In the genomic region with DNA sequence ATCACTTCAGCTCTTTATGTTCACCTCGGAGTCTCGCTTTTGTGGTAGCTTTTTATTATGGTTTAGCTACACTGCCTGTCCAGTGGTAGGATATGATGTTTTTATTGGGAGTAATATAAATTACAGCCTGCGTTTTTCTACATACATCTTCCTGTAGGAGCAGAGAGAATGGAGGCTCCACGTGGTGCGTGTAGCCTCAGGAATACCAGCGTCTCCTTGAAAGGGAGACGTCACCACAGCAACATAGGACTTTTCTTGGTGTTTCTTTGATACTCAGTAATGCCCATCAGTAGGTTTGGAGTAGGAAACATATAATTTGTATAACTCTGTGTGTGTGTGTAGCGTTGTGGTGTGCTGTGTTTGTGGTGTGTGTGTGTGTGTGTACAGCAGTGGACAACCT, we compare ENCODE assay signal across 24 mouse cellular contexts.
DNase-seq lines count a peak whose midpoint lies in the region; ATAC-seq and TF ChIP-seq lines count a peak whose summit lies in the region.
"Had no signal": no experiment of that assay in that cellular context is flagged by ENCODE, and none has a peak within 500 bp of the region (broad histone marks: within the 10 kb centered on the region; RNA-seq: fewer than 3 reads in every experiment).

No protein-coding gene starts in this region.

- no peak overlapping the region for H3K4me3 ChIP-seq in kidney, postnatal 0 days (replicated peaks; ENCODE audit: low read depth, low read length)
- H3K4me3 ChIP-seq: embryonic facial prominence, embryonic 10.5 days; embryonic facial prominence, embryonic 13.5 days; erythroblast, embryonic 14.5 days; forebrain, embryonic 12.5 days; forebrain, embryonic 15.5 days; heart, embryonic 13.5 days; hindbrain, embryonic 12.5 days; hindbrain, embryonic 15.5 days had no signal

- H3K27me3 ChIP-seq in kidney, postnatal 0 days (ENCODE audit: insufficient read depth, low read length), result no peaks in the 10 kb centered on the region
- H3K27me3 ChIP-seq: embryonic facial prominence, embryonic 13.5 days; forebrain, embryonic 12.5 days; forebrain, embryonic 15.5 days; heart, embryonic 13.5 days; hindbrain, embryonic 12.5 days; hindbrain, embryonic 15.5 days had no signal

- no peaks in the 10 kb centered on the region for H3K36me3 ChIP-seq in kidney, postnatal 0 days (ENCODE audit: insufficient read depth, low read length)
- H3K36me3 ChIP-seq: embryonic facial prominence, embryonic 10.5 days; embryonic facial prominence, embryonic 13.5 days; forebrain, embryonic 12.5 days; forebrain, embryonic 15.5 days; heart, embryonic 13.5 days; hindbrain, embryonic 12.5 days; hindbrain, embryonic 15.5 days had no signal

- TF ChIP-seq CTCF in kidney, postnatal 0 days (IDR thresholded peaks at IDR 0.05; ENCODE audit: low read depth), result no peak

- H3K4me1 ChIP-seq in kidney, postnatal 0 days (replicated peaks; ENCODE audit: insufficient read depth, low read length), result no peaks in the 10 kb centered on the region
- H3K4me1 ChIP-seq: embryonic facial prominence, embryonic 10.5 days; embryonic facial prominence, embryonic 13.5 days; forebrain, embryonic 12.5 days; forebrain, embryonic 15.5 days; heart, embryonic 13.5 days; hindbrain, embryonic 12.5 days; hindbrain, embryonic 15.5 days had no signal

- intact Hi-C loops in heart, postnatal 14 days (cut with DNase I), result no loop called here

- H3K4me2 ChIP-seq in kidney, postnatal 0 days (ENCODE audit: low read length), result no peak overlapping the region
- H3K4me2 ChIP-seq: embryonic facial prominence, embryonic 13.5 days; forebrain, embryonic 12.5 days; forebrain, embryonic 15.5 days; heart, embryonic 13.5 days; hindbrain, embryonic 12.5 days; hindbrain, embryonic 15.5 days had no signal

- DNase-seq in heart, adult 11 months, result peak; percentile 55
- no peak for DNase-seq in heart, postnatal 14 days
- DNase-seq in kidney, postnatal 0 days (ENCODE audit: low spot score), result peak; percentile 17
- DNase-seq in kidney, postnatal 4 days, result no peak
- peak; percentile 12 for DNase-seq in testis, postnatal 10 days (ENCODE audit: low spot score)
- no peak for DNase-seq in testis, postnatal 14 days (ENCODE audit: low spot score)
- DNase-seq: adrenal gland, adult 8-10 months; adrenal gland, postnatal 25 days; cerebellum, adult 11-12 months; cerebellum, adult 8-10 months; cerebellum, postnatal 10 days; cerebellum, postnatal 36 days; embryo, embryonic 11 days; gastrocnemius, postnatal 10 days; gastrocnemius, postnatal 36 days had no signal

- H3K27ac ChIP-seq in kidney, postnatal 0 days, result no peak overlapping the region
- H3K27ac ChIP-seq: embryonic facial prominence, embryonic 10.5 days; embryonic facial prominence, embryonic 13.5 days; forebrain, embryonic 12.5 days; forebrain, embryonic 15.5 days; heart, embryonic 13.5 days; hindbrain, embryonic 12.5 days; hindbrain, embryonic 15.5 days had no signal

- no peaks in the 10 kb centered on the region for H3K9me3 ChIP-seq in kidney, postnatal 0 days (replicated peaks; ENCODE audit: low read length)
- H3K9me3 ChIP-seq: embryonic facial prominence, embryonic 10.5 days; embryonic facial prominence, embryonic 13.5 days; forebrain, embryonic 12.5 days; forebrain, embryonic 15.5 days; heart, embryonic 13.5 days; hindbrain, embryonic 12.5 days; hindbrain, embryonic 15.5 days had no signal

- no peak for ATAC-seq in kidney, postnatal 0 days (replicated peaks; ENCODE audit: low FRiP score, low read depth)
- ATAC-seq: activated CD4-positive, CD25-positive, alpha-beta regulatory T cell, adult 4 months; forebrain, embryonic 15.5 days had no signal

- whole genome bisulfite sequencing in kidney, postnatal 0 days, result 66% methylated on average over 8 of the region's 8 CpGs

- no peak overlapping the region for H3K9ac ChIP-seq in kidney, postnatal 0 days (ENCODE audit: low read depth, low read length)
- H3K9ac ChIP-seq: embryonic facial prominence, embryonic 13.5 days; forebrain, embryonic 12.5 days; forebrain, embryonic 15.5 days; heart, embryonic 13.5 days; hindbrain, embryonic 12.5 days; hindbrain, embryonic 15.5 days had no signal

Comparison
In these comparisons a context has a peak if more than half of its experiments do, and no peak if none do; other contexts are left out.
1. DNase-seq: peak in heart, adult 11 months (single experiment), kidney, postnatal 0 days (single experiment) and testis, postnatal 10 days (single experiment); none in heart, postnatal 14 days (0 of 2), kidney, postnatal 4 days (0 of 2) and testis, postnatal 14 days (single experiment).